Mouse (Mus musculus) midbrain, embryonic 10.5 days (tissue): ENCODE measurements at regions not wholly inside any gene's neighbourhood (a gene's known extent, or its start where the extent isn't known, plus 50 kb on each side); places are given as distances from the start of the nearest gene placed in this dataset.
"Not testable (repeated sequence)": the region's sequence is repeated elsewhere in the genome, so short reads cannot be mapped to it uniquely, and the experiment has no call there.

Experiments
- DNase-seq: peaks from one replicate; pipeline ENCODE4 v3.0.0-alpha.2; 2017; ENCODE audit warnings: low spot score
- H3K27ac ChIP-seq: fragments of 300-500 bp; sonication (generic); replicated peaks from 2 replicates; pipeline ENCODE4 v1.5.1; 2016; ENCODE audit warnings: mild to moderate bottlenecking
- H3K27me3 ChIP-seq: fragments of 300-500 bp; sonication (generic); 2 replicates; pipeline ENCODE4 v1.6.1; 2016; ENCODE audit warnings: low read depth, mild to moderate bottlenecking; ENCODE audit not compliant: poor library complexity, severe bottlenecking
- H3K36me3 ChIP-seq: fragments of 300-500 bp; sonication (generic); 2 replicates; pipeline ENCODE4 v1.6.1; 2016; ENCODE audit warnings: mild to moderate bottlenecking, moderate library complexity
- H3K4me1 ChIP-seq: fragments of 300-500 bp; sonication (generic); 2 replicates; pipeline ENCODE4 v1.6.1; 2016
- H3K4me3 ChIP-seq: fragments of 300-500 bp; sonication (generic); 2 replicates; pipeline ENCODE4 v1.5.1; 2016; ENCODE audit warnings: mild to moderate bottlenecking, moderate library complexity
- H3K9me3 ChIP-seq: fragments of 300-500 bp; sonication (generic); replicated peaks from 2 replicates; pipeline ENCODE4 v1.6.1; 2016; ENCODE audit warnings: mild to moderate bottlenecking
- WGBS: fragments of 180-500 bp; shearing (Covaris S2); methylation state at CpG from one replicate; pipeline ENCODE4 v1.1.7; 2016; 5-methylcytosine and 5-hydroxymethylcytosine counted together

GRCm38 (mm10) chr15:32043207-32043606, 133.9 kb upstream of the Tas2r119 start:
- H3K27me3 ChIP-seq = no peaks in the 10 kb centered on the region
- no peaks in the 10 kb centered on the region for H3K36me3 ChIP-seq
- 0 out of 2 replicates have a peak, but pooled peaks cover under 1% of the 10 kb centered on the region for H3K4me1 ChIP-seq
- H3K4me3 ChIP-seq = no peak overlapping the region
- no peak overlapping the region for H3K27ac ChIP-seq
- no peaks in the 10 kb centered on the region for H3K9me3 ChIP-seq
- no peak for DNase-seq

GRCm38 (mm10) chr15:32043670-32044069, 133.4 kb upstream of the Tas2r119 start:
- not testable (repeated sequence) for DNase-seq, H3K36me3 ChIP-seq, H3K27me3 ChIP-seq, H3K4me3 ChIP-seq, H3K9me3 ChIP-seq, H3K27ac ChIP-seq, H3K4me1 ChIP-seq
- WGBS = 93% methylated on average over 1 of the region's 1 CpGs

- H3K27me3 ChIP-seq = no peaks in the 10 kb centered on the region
- no peak overlapping the region for H3K27ac ChIP-seq
- no peaks in the 10 kb centered on the region for H3K36me3 ChIP-seq
- WGBS = 45% methylated on average over 5 of the region's 5 CpGs
- no peaks in the 10 kb centered on the region for H3K9me3 ChIP-seq
- no peak for DNase-seq
- no peak overlapping the region for H3K4me3 ChIP-seq
- H3K4me1 ChIP-seq = peaks cover 7% of the 10 kb centered on the region; the same call in 1 of the 2 replicates
Measured at GRCm38 (mm10) chr15:32048836-32049235, 128.3 kb upstream of the Tas2r119 start.

- Histone ChIP-seq H3K27ac (no peak overlapping the region), H3K27me3 (no peaks in the 10 kb centered on the region), H3K9me3 (no peaks in the 10 kb centered on the region), H3K4me3 (no peak overlapping the region), H3K4me1 (no peaks in the 10 kb centered on the region), H3K36me3 (no peaks in the 10 kb centered on the region)
- WGBS = 77% methylated on average over 4 of the region's 4 CpGs
- no peak for DNase-seq
Measured at GRCm38 (mm10) chr15:32061573-32061972, 115.5 kb upstream of the Tas2r119 start.

GRCm38 (mm10) chr15:32082109-32082508, 95.0 kb upstream of the Tas2r119 start:
- Histone ChIP-seq H3K36me3 (no peaks in the 10 kb centered on the region), H3K27me3 (no peaks in the 10 kb centered on the region), H3K4me1 (no peaks in the 10 kb centered on the region), H3K4me3 (no peak overlapping the region), H3K27ac (no peak overlapping the region), H3K9me3 (no peaks in the 10 kb centered on the region)
- no peak for DNase-seq
- 87% methylated on average over 4 of the region's 4 CpGs for WGBS

GRCm38 (mm10) chr15:32093889-32094288, 83.2 kb upstream of the Tas2r119 start:
- WGBS = 89% methylated on average over 11 of the region's 11 CpGs
- no peaks in the 10 kb centered on the region for H3K9me3 ChIP-seq

GRCm38 (mm10) chr15:32095554-32095953, 81.5 kb upstream of the Tas2r119 start:
- DNase-seq = no peak
- Histone ChIP-seq H3K27ac (no peak overlapping the region), H3K9me3 (no peaks in the 10 kb centered on the region), H3K27me3 (no peaks in the 10 kb centered on the region), H3K4me3 (no peak overlapping the region), H3K36me3 (no peaks in the 10 kb centered on the region), H3K4me1 (no peaks in the 10 kb centered on the region)
- WGBS = 100% methylated on average over 1 of the region's 1 CpGs

More at GRCm38 (mm10) chr15:32093889-32094288, 83.2 kb upstream of the Tas2r119 start:
- DNase-seq = no peak
- Histone ChIP-seq H3K27me3 (no peaks in the 10 kb centered on the region), H3K27ac (no peak overlapping the region), H3K4me1 (no peaks in the 10 kb centered on the region), H3K36me3 (no peaks in the 10 kb centered on the region), H3K4me3 (no peak overlapping the region)

- Histone ChIP-seq H3K4me3 (no peak overlapping the region), H3K27me3 (no peaks in the 10 kb centered on the region), H3K27ac (no peak overlapping the region), H3K36me3 (no peaks in the 10 kb centered on the region), H3K9me3 (no peaks in the 10 kb centered on the region), H3K4me1 (no peaks in the 10 kb centered on the region)
- no peak for DNase-seq
- 93% methylated on average over 2 of the region's 2 CpGs for WGBS
Measured at GRCm38 (mm10) chr15:32110659-32111058, 66.4 kb upstream of the Tas2r119 start.
